Mouse (Mus musculus): ENCODE data around the gene Kcnj15.

Gene Kcnj15

GRCm38 (mm10) chr16:95245499-95245898 lies 11.9 kb upstream of the Kcnj15 start:
- DNase-seq (ENCODE audit: low read depth), result no peak

- DNase-seq (ENCODE audit: low read depth), result no peak
These were observed 8.7 kb upstream of the Kcnj15 start for GRCm38 (mm10) chr16:95248646-95249045.

- DNase-seq (ENCODE audit: low read depth), result no peak
These were observed 710 bp upstream of the Kcnj15 start for GRCm38 (mm10) chr16:95256648-95257047.

- no peak for DNase-seq (ENCODE audit: low read depth)
These were observed 742 bp downstream of the Kcnj15 start for GRCm38 (mm10) chr16:95258100-95258499.

GRCm38 (mm10) chr16:95259505-95259904 lies 2.1 kb downstream of the Kcnj15 start:
- DNase-seq (ENCODE audit: low read depth), result no peak

GRCm38 (mm10) chr16:95260693-95261092 lies 3.3 kb downstream of the Kcnj15 start:
- no peak for DNase-seq (ENCODE audit: low read depth)

- DNase-seq (ENCODE audit: low read depth), result peak; percentile 22
These were observed 4.4 kb downstream of the Kcnj15 start for GRCm38 (mm10) chr16:95261807-95262206.

- peak; percentile 88 for DNase-seq (ENCODE audit: low read depth)
These were observed 5.5 kb downstream of the Kcnj15 start for GRCm38 (mm10) chr16:95262706-95263363.

GRCm38 (mm10) chr16:95264324-95264723 lies 7.0 kb downstream of the Kcnj15 start:
- DNase-seq (ENCODE audit: low read depth), result peak; percentile 22

GRCm38 (mm10) chr16:95267481-95268183 lies 10.3 kb downstream of the Kcnj15 start:
- no peak for DNase-seq (ENCODE audit: low read depth)

GRCm38 (mm10) chr16:95269610-95270009 lies 12.3 kb downstream of the Kcnj15 start:
- no peak for DNase-seq (ENCODE audit: low read depth)

- DNase-seq (ENCODE audit: low read depth), result peak; percentile 43
These were observed 15.7 kb downstream of the Kcnj15 start for GRCm38 (mm10) chr16:95273101-95273500.

GRCm38 (mm10) chr16:95275713-95276502 lies 18.6 kb downstream of the Kcnj15 start:
- peak; percentile 57 for DNase-seq (ENCODE audit: low read depth)

- DNase-seq (ENCODE audit: low read depth), result no peak
These were observed 21.7 kb downstream of the Kcnj15 start for GRCm38 (mm10) chr16:95279015-95279414.

- DNase-seq (ENCODE audit: low read depth), result peak; percentile 45
These were observed 23.0 kb downstream of the Kcnj15 start for GRCm38 (mm10) chr16:95280338-95280737.

GRCm38 (mm10) chr16:95283369-95283768 lies 26.0 kb downstream of the Kcnj15 start:
- DNase-seq (ENCODE audit: low read depth), result peak; percentile 53

- peak; percentile 63 for DNase-seq (ENCODE audit: low read depth)
These were observed 26.8 kb downstream of the Kcnj15 start for GRCm38 (mm10) chr16:95284085-95284727.

GRCm38 (mm10) chr16:95285043-95285442 lies 27.7 kb downstream of the Kcnj15 start:
- no peak for DNase-seq (ENCODE audit: low read depth)

- no peak for DNase-seq (ENCODE audit: low read depth)
These were observed 28.4 kb downstream of the Kcnj15 start for GRCm38 (mm10) chr16:95285767-95286166.

- DNase-seq (ENCODE audit: low read depth), result no peak
These were observed 30.3 kb downstream of the Kcnj15 start for GRCm38 (mm10) chr16:95287656-95288055.

- no peak for DNase-seq (ENCODE audit: low read depth)
These were observed 32.0 kb downstream of the Kcnj15 start for GRCm38 (mm10) chr16:95289375-95289774.

GRCm38 (mm10) chr16:95291450-95292101 lies 34.2 kb downstream of the Kcnj15 start:
- no peak for DNase-seq (ENCODE audit: low read depth)

All from induced T-regulatory cell, adult 2 months (primary cell).